Mouse (Mus musculus) lung, postnatal 0 days (tissue): ENCODE data around the gene Ccdc9b. TPM values are rescaled to one million over a fixed set of nuclear protein-coding genes. Genes with fewer than 3 reads are reported as not detected.
A peak's percentile ranks its signal among the peaks of the same experiment; 100 is the strongest.

ENCODE experiments used
- ATAC-seq: fragments of 200-750 bp; cut with Nextera tagmentation; 2 replicates; pipeline ENCODE4 v1.8.0; 2017; ENCODE audit warnings: moderate library complexity
- DNase-seq: peaks from one replicate; pipeline ENCODE4 v3.0.0-alpha.2; 2016; ENCODE audit warnings: low spot score
- H3K27ac ChIP-seq: fragments of 300-500 bp; sonication (generic); 2 replicates; pipeline ENCODE4 v1.5.1; 2014; ENCODE audit warnings: antibody characterized with exemption, mild to moderate bottlenecking, low read length, mixed read lengths
- H3K27me3 ChIP-seq: fragments of 300-500 bp; sonication (generic); replicated peaks from 2 replicates; pipeline ENCODE4 v1.6.1; 2014; ENCODE audit warnings: low read length, mixed read lengths; ENCODE audit not compliant: insufficient read depth
- H3K36me3 ChIP-seq: fragments of 300-500 bp; sonication (generic); 2 replicates; pipeline ENCODE4 v1.6.1; 2014; ENCODE audit warnings: low read length, mixed read lengths; ENCODE audit not compliant: insufficient read depth
- H3K4me1 ChIP-seq: fragments of 300-500 bp; sonication (generic); 2 replicates; pipeline ENCODE4 v1.6.1; 2014; ENCODE audit warnings: antibody characterized with exemption, low read depth, low read length, mixed read lengths; ENCODE audit not compliant: insufficient read depth
- H3K4me2 ChIP-seq: fragments of 300-500 bp; sonication (generic); replicated peaks from 2 replicates; pipeline ENCODE4 v1.6.1; 2014; ENCODE audit warnings: low read depth, mild to moderate bottlenecking, low read length, moderate library complexity, mixed read lengths
- H3K4me3 ChIP-seq: fragments of 300-500 bp; sonication (generic); 2 replicates; pipeline ENCODE4 v1.5.1; 2014; ENCODE audit warnings: low read depth, low read length
- H3K9ac ChIP-seq: fragments of 300-500 bp; sonication (generic); replicated peaks from 2 replicates; pipeline ENCODE4 v1.6.1; 2014; ENCODE audit warnings: low read depth, mild to moderate bottlenecking
- H3K9me3 ChIP-seq: fragments of 300-500 bp; sonication (generic); 2 replicates; pipeline ENCODE4 v1.6.1; 2016; ENCODE audit warnings: low read length, mixed read lengths
- CTCF ChIP-seq: IDR thresholded peaks from 2 replicates; pipeline ENCODE4 v1.5.1; 2016; ENCODE audit warnings: antibody characterized with exemption, mild to moderate bottlenecking
- EP300 ChIP-seq: IDR thresholded peaks from 2 replicates; pipeline ENCODE4 v1.6.1; 2016; ENCODE audit warnings: antibody characterized with exemption, mild to moderate bottlenecking, control low read depth
- WGBS: fragments of 180-500 bp; shearing (Covaris S2); extraction: QIAGEN DNeasy Blood & Tissue Kit; methylation state at CpG from one replicate; pipeline ENCODE4 v1.1.7; 2014; 5-methylcytosine and 5-hydroxymethylcytosine counted together
- polyA plus RNA-seq: library from polyadenylated mRNA; unstranded; fragments of >200 nt; fragmentation: Nextera tagmentation; extraction: Ambion mirVana; gene quantifications from 2 replicates; pipeline ENCODE4 v1.2.1, GENCODE M21; 2015

Gene Ccdc9b
- polyA plus RNA-seq, 1 experiment from 2014 or later = 4.7 TPM

GRCm38 (mm10) chr2:118741183-118741582, 21.3 kb downstream of the Ccdc9b start:
- no peak for TF ChIP-seq CTCF
- no peak for TF ChIP-seq EP300
- H3K27me3 ChIP-seq = no peaks in the 10 kb centered on the region
- WGBS = 52% methylated on average over 9 of the region's 9 CpGs
- no peak overlapping the region for H3K9ac ChIP-seq
- ATAC-seq (no peak), DNase-seq (no peak)
- H3K9me3 ChIP-seq = no peaks in the 10 kb centered on the region
- peaks cover 9% of the 10 kb centered on the region; the same call in 1 of the 2 replicates for H3K4me1 ChIP-seq
- no peak overlapping the region for H3K27ac ChIP-seq
- H3K4me2 ChIP-seq = no peak overlapping the region
- no peak overlapping the region for H3K4me3 ChIP-seq
- H3K36me3 ChIP-seq = no peaks in the 10 kb centered on the region

GRCm38 (mm10) chr2:118740341-118740740, 22.1 kb downstream of the Ccdc9b start:
- H3K27ac ChIP-seq = no peak overlapping the region
- peaks cover 8% of the 10 kb centered on the region; the same call in 1 of the 2 replicates for H3K4me1 ChIP-seq
- H3K36me3 ChIP-seq = no peaks in the 10 kb centered on the region
- TF ChIP-seq EP300 = no peak
- no peak for TF ChIP-seq CTCF
- H3K27me3 ChIP-seq = no peaks in the 10 kb centered on the region
- H3K9ac ChIP-seq = no peak overlapping the region
- H3K4me2 ChIP-seq = no peak overlapping the region
- DNase-seq = no peak
- ATAC-seq = no peak
- WGBS = 45% methylated on average over 3 of the region's 3 CpGs
- no peak overlapping the region for H3K4me3 ChIP-seq
- no peaks in the 10 kb centered on the region for H3K9me3 ChIP-seq

GRCm38 (mm10) chr2:118733341-118733740, 29.1 kb downstream of the Ccdc9b start:
- DNase-seq = no peak
- Histone ChIP-seq H3K9me3 (no peaks in the 10 kb centered on the region), H3K4me2 (no peak overlapping the region), H3K4me1 (peaks cover 4% of the 10 kb centered on the region; the same call in 1 of the 2 replicates), H3K36me3 (no peaks in the 10 kb centered on the region), H3K9ac (no peak overlapping the region), H3K4me3 (no peak overlapping the region), H3K27ac (no peak overlapping the region), H3K27me3 (no peaks in the 10 kb centered on the region)
- no peak for TF ChIP-seq CTCF
- no peak for TF ChIP-seq EP300
- 59% methylated on average over 5 of the region's 5 CpGs for WGBS
- no peak for ATAC-seq

- DNase-seq = no peak
- Histone ChIP-seq H3K4me3 (no peak overlapping the region), H3K27ac (no peak overlapping the region), H3K36me3 (no peaks in the 10 kb centered on the region), H3K27me3 (no peaks in the 10 kb centered on the region), H3K9ac (no peak overlapping the region), H3K4me1 (peaks cover 12% of the 10 kb centered on the region; the same call in 1 of the 2 replicates), H3K9me3 (no peaks in the 10 kb centered on the region), H3K4me2 (no peak overlapping the region)
- 76% methylated on average over 5 of the region's 5 CpGs for WGBS
- ATAC-seq = no peak
- TF ChIP-seq EP300 (no peak), CTCF (no peak)
These were observed 30.5 kb downstream of the Ccdc9b start for GRCm38 (mm10) chr2:118731981-118732380.

- Histone ChIP-seq H3K9ac (no peak overlapping the region), H3K36me3 (no peaks in the 10 kb centered on the region), H3K9me3 (no peaks in the 10 kb centered on the region), H3K4me1 (peaks cover 12% of the 10 kb centered on the region; the same call in 1 of the 2 replicates), H3K27me3 (no peaks in the 10 kb centered on the region), H3K4me2 (no peak overlapping the region), H3K27ac (no peak overlapping the region), H3K4me3 (no peak overlapping the region)
- DNase-seq (peak; percentile 61), ATAC-seq (peak; percentile 37)
- WGBS = 5% methylated on average over 3 of the region's 3 CpGs
- TF ChIP-seq EP300 (no peak), CTCF (peak; percentile 90)
These were observed 31.9 kb downstream of the Ccdc9b start for GRCm38 (mm10) chr2:118730622-118730915.

- ATAC-seq (no peak), DNase-seq (no peak)
- Histone ChIP-seq H3K9ac (no peak overlapping the region), H3K4me2 (no peak overlapping the region), H3K9me3 (no peaks in the 10 kb centered on the region), H3K4me3 (no peak overlapping the region), H3K27ac (no peak overlapping the region), H3K36me3 (no peaks in the 10 kb centered on the region), H3K4me1 (peaks cover 12% of the 10 kb centered on the region; the same call in 1 of the 2 replicates), H3K27me3 (no peaks in the 10 kb centered on the region)
- TF ChIP-seq CTCF = no peak
- TF ChIP-seq EP300 = no peak
- WGBS = 19% methylated on average over 8 of the region's 8 CpGs
These were observed 32.4 kb downstream of the Ccdc9b start for GRCm38 (mm10) chr2:118729816-118730621.
